Mouse (Mus musculus): ENCODE measurements around the gene Prps1l3. TPM values are rescaled to one million over a fixed set of nuclear protein-coding genes. Genes with fewer than 3 reads are reported as not detected.

The Prps1l3 gene
- 12.0 and 13.7 TPM in 2 replicates for polyA plus RNA-seq (2012; rRNA removed)

DNA sequence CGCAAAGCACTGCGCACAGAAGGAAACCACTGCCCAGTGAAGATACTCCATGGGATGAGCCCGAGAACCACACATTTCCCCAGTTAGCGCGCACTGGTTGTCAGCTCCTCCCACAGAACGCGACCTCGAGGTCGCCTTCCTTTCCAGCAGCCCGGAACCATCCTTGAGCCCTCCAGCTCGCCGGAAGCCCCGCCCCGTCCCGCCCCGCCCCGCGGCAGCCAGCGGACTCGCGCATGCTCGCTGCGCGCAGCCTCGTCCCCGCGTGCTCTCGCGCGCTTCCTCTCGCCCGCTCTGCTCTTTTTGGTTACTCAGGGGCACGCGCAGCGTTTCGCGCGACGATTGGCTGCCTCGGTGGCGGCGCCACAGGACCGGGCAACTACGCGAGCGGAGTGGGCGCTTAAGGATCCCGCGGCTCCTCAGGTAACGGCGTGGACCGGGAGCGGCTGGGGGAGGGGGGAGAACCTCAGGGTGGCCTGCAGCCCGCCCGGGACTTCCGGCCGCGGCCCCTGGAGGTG lies at the start of gene Prps1l3, which contains the start of gene Mipol1:
Gene Prps1l3, plus strand, starts transcription at position 221 of the 515 bp plus-strand sequence.
Gene Mipol1, plus strand, starts transcription at position 236 of the 515 bp plus-strand sequence.
- H3K4me3 ChIP-seq (replicated peaks; ENCODE audit: insufficient read depth, low read depth, low read length): peak within 1 kb of the TSS; percentile 66
- WGBS: under 1% methylated on average over 58 of the region's 58 CpGs
- TF ChIP-seq CTCF (IDR thresholded peaks at IDR 0.05; ENCODE audit: borderline replicate concordance, insufficient read depth, low read depth, low read length) (no peak), POLR2A (IDR thresholded peaks at IDR 0.05; ENCODE audit: borderline replicate concordance, insufficient read depth, low read length) (peak; percentile 54; the same call in 1 of the 2 replicates)
- H3K27ac ChIP-seq (ENCODE audit: insufficient read depth, low read length): peak within 1 kb of the TSS; percentile 43; the same call in 1 of the 2 replicates
- peak; percentile 89 to 90 for DNase-seq
- no peaks in the 10 kb centered on the region for H3K27me3 ChIP-seq (ENCODE audit: control insufficient read depth, insufficient read depth, low read length)
- no peaks in the 10 kb centered on the region for H3K4me1 ChIP-seq (ENCODE audit: control insufficient read depth, insufficient read depth, low read length)

DNA sequence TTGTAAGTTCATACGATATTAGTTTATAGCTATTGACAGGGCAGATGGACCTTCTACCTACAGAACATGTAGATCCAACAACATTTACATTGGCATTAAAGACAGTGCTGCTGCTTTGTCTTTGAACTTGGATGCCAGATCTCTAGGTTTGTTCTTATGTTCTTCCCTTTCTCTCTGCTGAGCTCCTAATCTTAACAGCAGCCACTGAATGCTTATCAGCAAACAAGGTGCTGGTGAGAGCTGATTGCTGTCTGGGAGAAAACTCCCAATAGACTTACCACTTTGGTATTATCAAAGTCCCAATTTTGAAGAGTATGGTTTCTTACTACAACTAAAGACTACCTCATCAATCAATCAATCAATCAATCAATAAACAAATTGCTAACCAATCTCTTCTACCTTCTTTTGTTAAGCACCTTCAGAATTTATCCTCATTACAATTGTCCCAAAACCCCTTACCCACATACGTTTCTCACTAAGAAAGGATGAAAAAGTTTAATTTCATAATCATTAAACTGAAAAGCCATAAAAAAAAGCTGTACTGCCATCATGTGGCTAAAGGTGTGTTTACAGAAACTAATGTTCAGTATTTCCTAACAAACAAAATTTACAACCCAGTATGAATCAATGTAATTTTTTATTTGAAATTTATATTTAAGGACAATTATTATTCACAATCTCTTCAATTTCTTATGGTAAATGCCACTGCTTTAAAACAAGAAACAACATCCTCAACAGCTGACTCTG lies 45.6 kb upstream of the Prps1l3 start:
- DNase-seq: no peak
- no peak for TF ChIP-seq CTCF (IDR thresholded peaks at IDR 0.05; ENCODE audit: borderline replicate concordance, insufficient read depth, low read depth, low read length)

DNA sequence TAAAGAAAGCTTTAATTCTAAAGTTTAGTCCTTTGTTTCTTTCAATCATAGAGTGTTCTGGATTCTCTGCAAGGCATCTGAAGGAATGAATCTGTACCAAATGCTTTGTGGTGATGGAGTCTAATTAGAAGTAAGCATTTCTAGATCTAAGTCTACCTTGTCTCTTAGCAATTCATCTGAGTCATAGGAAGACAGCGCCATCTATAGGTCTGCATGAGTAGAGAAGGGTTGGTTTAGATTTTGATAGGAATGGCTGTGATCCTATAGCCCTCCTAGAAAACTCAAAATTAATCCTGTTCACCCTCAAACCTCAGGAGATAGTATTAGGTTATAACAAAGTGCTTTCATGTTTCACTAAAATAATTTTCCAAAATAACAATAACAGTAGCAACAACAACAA lies 44.7 kb upstream of the Prps1l3 start:
- Histone ChIP-seq H3K4me1 (ENCODE audit: control insufficient read depth, insufficient read depth, low read length) (no peaks in the 10 kb centered on the region), H3K4me3 (replicated peaks; ENCODE audit: insufficient read depth, low read depth, low read length) (no peak overlapping the region), H3K27ac (ENCODE audit: insufficient read depth, low read length) (no peak overlapping the region), H3K27me3 (ENCODE audit: control insufficient read depth, insufficient read depth, low read length) (no peaks in the 10 kb centered on the region)
- no peak for TF ChIP-seq CTCF (IDR thresholded peaks at IDR 0.05; ENCODE audit: borderline replicate concordance, insufficient read depth, low read depth, low read length)
- no peak for TF ChIP-seq POLR2A (IDR thresholded peaks at IDR 0.05; ENCODE audit: borderline replicate concordance, insufficient read depth, low read length)
- WGBS: 0% methylated on average over 1 of the region's 1 CpGs
- no peak for DNase-seq

More for the DNA sequence above, 45.6 kb upstream of the Prps1l3 start:
- Histone ChIP-seq H3K4me3 (replicated peaks; ENCODE audit: insufficient read depth, low read depth, low read length) (no peak overlapping the region), H3K27ac (ENCODE audit: insufficient read depth, low read length) (no peak overlapping the region), H3K4me1 (ENCODE audit: control insufficient read depth, insufficient read depth, low read length) (no peaks in the 10 kb centered on the region), H3K27me3 (ENCODE audit: control insufficient read depth, insufficient read depth, low read length) (no peaks in the 10 kb centered on the region)
- 56% methylated on average over 2 of the region's 2 CpGs for WGBS

DNA sequence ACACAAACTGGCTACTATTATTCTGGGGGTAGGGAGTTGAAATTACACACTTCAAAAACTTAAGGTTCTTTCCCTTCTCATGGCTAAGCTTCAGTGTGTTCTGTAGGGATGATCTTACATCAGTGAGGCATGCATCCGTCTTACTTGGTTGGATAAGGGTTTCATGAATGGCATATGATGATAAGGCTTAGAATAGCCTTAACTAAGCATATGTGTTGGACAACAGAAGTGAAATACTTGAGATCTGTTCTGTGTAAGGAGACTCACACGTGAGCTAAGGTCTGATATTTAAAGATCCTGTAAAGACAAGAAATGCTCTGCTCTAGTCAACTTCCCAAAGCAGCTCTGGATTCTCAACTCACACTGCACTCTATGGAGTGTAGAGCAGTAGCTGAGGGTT lies 44.1 kb upstream of the Prps1l3 start:
- DNase-seq: no peak
- H3K4me1 ChIP-seq (ENCODE audit: control insufficient read depth, insufficient read depth, low read length): no peaks in the 10 kb centered on the region
- WGBS: 69% methylated on average over 2 of the region's 2 CpGs
- TF ChIP-seq CTCF (IDR thresholded peaks at IDR 0.05; ENCODE audit: borderline replicate concordance, insufficient read depth, low read depth, low read length) (no peak), POLR2A (IDR thresholded peaks at IDR 0.05; ENCODE audit: borderline replicate concordance, insufficient read depth, low read length) (no peak)
- no peak overlapping the region for H3K4me3 ChIP-seq (replicated peaks; ENCODE audit: insufficient read depth, low read depth, low read length)
- no peak overlapping the region for H3K27ac ChIP-seq (ENCODE audit: insufficient read depth, low read length)
- H3K27me3 ChIP-seq (ENCODE audit: control insufficient read depth, insufficient read depth, low read length): no peaks in the 10 kb centered on the region

DNA sequence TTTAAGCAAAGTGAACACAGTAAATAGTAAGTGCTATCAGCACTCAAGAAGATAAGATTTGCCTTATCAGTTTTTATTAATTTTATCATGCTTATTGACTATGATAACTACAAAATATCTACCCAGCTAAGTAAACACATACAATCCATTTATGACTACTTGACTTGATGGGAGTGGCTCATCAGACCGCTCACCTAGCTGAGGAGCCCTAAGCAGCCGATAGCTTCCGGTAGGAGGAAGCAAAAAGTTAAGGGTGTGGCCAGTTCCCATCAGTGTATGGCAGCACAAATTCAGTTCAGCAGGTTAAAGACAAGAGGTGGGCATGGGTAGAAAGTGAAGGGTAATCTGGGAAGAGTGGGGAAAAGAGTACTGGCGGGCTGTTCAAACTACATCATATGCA lies 43.2 kb upstream of the Prps1l3 start:
- TF ChIP-seq POLR2A (IDR thresholded peaks at IDR 0.05; ENCODE audit: borderline replicate concordance, insufficient read depth, low read length) (no peak), CTCF (IDR thresholded peaks at IDR 0.05; ENCODE audit: borderline replicate concordance, insufficient read depth, low read depth, low read length) (no peak)
- H3K4me3 ChIP-seq (replicated peaks; ENCODE audit: insufficient read depth, low read depth, low read length): no peak overlapping the region
- no peaks in the 10 kb centered on the region for H3K27me3 ChIP-seq (ENCODE audit: control insufficient read depth, insufficient read depth, low read length)
- 90% methylated on average over 4 of the region's 4 CpGs for WGBS
- no peak overlapping the region for H3K27ac ChIP-seq (ENCODE audit: insufficient read depth, low read length)
- DNase-seq: no peak
- no peaks in the 10 kb centered on the region for H3K4me1 ChIP-seq (ENCODE audit: control insufficient read depth, insufficient read depth, low read length)

DNA sequence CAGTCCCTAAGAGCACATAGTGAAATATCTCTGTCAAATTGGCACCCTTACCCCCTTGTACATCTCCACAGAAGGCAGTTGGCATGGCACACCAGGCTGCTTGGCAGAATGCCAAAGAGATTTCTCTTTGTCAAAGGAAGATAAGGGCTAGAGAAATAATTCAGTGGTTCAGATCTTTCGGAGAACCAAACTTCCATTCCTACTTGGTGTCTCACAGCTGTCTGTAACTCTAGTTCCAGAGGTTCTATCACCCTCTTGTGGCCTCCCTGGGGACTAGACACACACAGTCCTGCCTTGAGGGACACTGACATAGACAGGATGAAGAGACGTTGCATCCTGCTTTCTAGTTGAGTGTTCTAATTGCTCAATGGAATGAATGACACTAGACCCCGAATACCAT lies 35.6 kb upstream of the Prps1l3 start:
- H3K4me1 ChIP-seq (ENCODE audit: control insufficient read depth, insufficient read depth, low read length): no peaks in the 10 kb centered on the region
- DNase-seq: peak; percentile 14 to 37
- no peak overlapping the region for H3K4me3 ChIP-seq (replicated peaks; ENCODE audit: insufficient read depth, low read depth, low read length)
- H3K27ac ChIP-seq (ENCODE audit: insufficient read depth, low read length): no peak overlapping the region
- TF ChIP-seq POLR2A (IDR thresholded peaks at IDR 0.05; ENCODE audit: borderline replicate concordance, insufficient read depth, low read length) (no peak), CTCF (IDR thresholded peaks at IDR 0.05; ENCODE audit: borderline replicate concordance, insufficient read depth, low read depth, low read length) (0 out of 2 replicates have a peak, but pooled peaks have one; percentile 5)
- WGBS: 27% methylated on average over 3 of the region's 3 CpGs
- no peaks in the 10 kb centered on the region; the same call in 1 of the 2 replicates for H3K27me3 ChIP-seq (ENCODE audit: control insufficient read depth, insufficient read depth, low read length)

DNA sequence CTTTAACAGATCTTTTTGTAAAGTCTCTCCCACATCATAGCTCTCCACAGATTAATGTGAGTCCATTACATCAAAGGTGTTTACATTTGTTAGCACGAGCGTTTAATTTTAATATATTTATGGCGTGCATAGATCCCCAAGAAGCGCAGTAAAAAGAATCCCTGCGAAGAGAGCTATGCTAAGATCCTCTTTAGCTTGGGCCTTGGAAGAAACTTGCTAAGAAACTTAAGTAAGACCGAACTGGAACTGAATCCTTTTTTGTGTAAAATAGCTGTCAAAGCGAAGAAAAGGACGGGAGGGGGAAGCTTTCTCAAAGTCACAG lies 34.0 kb upstream of the Prps1l3 start:
- Histone ChIP-seq H3K27ac (ENCODE audit: insufficient read depth, low read length) (no peak overlapping the region), H3K4me1 (ENCODE audit: control insufficient read depth, insufficient read depth, low read length) (no peaks in the 10 kb centered on the region), H3K27me3 (ENCODE audit: control insufficient read depth, insufficient read depth, low read length) (no peaks in the 10 kb centered on the region; the same call in 1 of the 2 replicates), H3K4me3 (replicated peaks; ENCODE audit: insufficient read depth, low read depth, low read length) (no peak overlapping the region)
- DNase-seq: no peak
- WGBS: 51% methylated on average over 8 of the region's 8 CpGs
- TF ChIP-seq POLR2A (IDR thresholded peaks at IDR 0.05; ENCODE audit: borderline replicate concordance, insufficient read depth, low read length): no peak
- TF ChIP-seq CTCF (IDR thresholded peaks at IDR 0.05; ENCODE audit: borderline replicate concordance, insufficient read depth, low read depth, low read length): no peak
